Mouse (Mus musculus): ENCODE measurements at regions not wholly inside any gene's neighbourhood (a gene's known extent, or its start where the extent isn't known, plus 50 kb on each side); places are given as distances from the start of the nearest gene placed in this dataset. TPM values are rescaled to one million over a fixed set of nuclear protein-coding genes. Genes with fewer than 3 reads are reported as not detected.

Small RNAs in the stretch of these regions (microRNA-seq; reads per million reads assigned to microRNA genes)
- gene Gm25063, result not detected
